15 mouse cellular contexts compared by ENCODE assay signal in the genomic region with DNA sequence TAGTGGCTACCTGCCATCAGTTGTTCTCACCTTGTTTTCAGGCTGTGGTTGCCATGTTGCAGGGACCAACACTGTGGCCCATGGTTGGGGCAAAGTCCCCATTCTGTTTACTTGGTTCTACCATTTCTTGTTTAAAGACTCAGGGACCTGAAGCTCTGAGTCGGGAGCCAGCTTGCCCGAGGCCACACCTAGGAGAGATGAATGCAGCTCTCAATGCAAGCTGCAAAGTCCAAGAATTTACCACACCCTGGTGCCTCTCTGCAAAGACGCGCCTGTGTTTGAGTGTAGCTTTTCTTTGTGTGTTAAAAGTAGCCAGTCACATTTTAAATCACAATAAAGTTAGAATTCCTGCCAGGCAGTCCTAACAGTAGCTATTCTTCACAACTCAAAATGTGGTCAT.
"Had no signal": no experiment of that assay in that cellular context is flagged by ENCODE, and none has a peak within 500 bp of the region (broad histone marks: within the 10 kb centered on the region; RNA-seq: fewer than 3 reads in every experiment).

No protein-coding gene starts in this region.

- H3K4me3 ChIP-seq: midbrain, embryonic 10.5 days; myocyte; neural tube, embryonic 15.5 days had no signal

- DNase-seq: kidney, adult 8-10 months; kidney, postnatal 25 days; layer of hippocampus, adult 9-11 months; layer of hippocampus, postnatal 36 days; lung, embryonic 14.5 days; lung, postnatal 10 days; lung, postnatal 4 days; midbrain, embryonic 14.5 days; retina, postnatal 1 day; right cerebral cortex, postnatal 14 days had no signal

- H3K36me3 ChIP-seq: midbrain, embryonic 10.5 days; neural tube, embryonic 15.5 days had no signal

- H3K4me2 ChIP-seq: liver, embryonic 11.5 days; lung, embryonic 14.5 days; neural tube, embryonic 15.5 days had no signal

- ATAC-seq: inflammation-experienced regulatory T-cells, adult 6 months had no signal

- H3K27ac ChIP-seq: midbrain, embryonic 10.5 days; neural tube, embryonic 15.5 days had no signal

- H3K9me3 ChIP-seq: neural tube, embryonic 15.5 days had no signal

- H3K27me3 ChIP-seq: neural tube, embryonic 15.5 days had no signal

- H3K9ac ChIP-seq: lung, embryonic 14.5 days; neural tube, embryonic 15.5 days had no signal
